Mouse (Mus musculus): ENCODE results near the gene Ldb1.

Gene Ldb1

DNA sequence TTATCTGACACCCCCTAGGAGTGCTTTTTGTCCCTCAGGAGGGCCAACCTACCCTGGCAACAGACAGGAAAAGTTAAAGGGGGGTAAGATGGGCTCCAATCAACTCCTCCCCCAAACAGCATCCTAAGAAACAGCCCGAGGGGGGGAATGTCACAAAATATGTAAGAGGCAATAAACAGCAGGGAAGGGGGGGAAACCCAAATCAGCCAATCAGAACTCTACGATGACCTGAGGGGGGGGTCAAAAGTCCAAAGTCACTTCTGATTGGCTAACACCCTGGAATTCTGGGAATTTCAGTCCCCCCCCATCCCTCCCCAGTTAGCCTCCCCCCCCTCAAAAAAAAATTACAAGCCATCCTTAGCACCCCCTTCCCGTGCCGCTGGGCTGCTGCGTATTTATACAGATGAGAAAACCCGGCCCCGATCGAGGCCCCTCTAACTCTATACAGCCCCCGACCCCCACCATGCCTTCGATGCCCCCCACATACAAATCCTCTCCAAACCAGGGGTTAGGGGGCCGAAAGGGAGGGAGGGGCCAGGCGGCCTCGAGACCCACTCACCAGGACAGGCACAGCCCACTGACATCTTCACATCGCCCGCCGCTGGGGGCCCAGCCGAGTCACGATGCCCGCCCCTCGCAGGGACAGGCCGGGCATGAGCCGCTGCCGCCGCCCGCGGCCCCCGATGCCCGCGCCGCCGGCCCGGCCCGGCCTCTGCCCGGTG, 582 bp downstream of the Ldb1 start, which contains the start of gene Pprc1:
Gene Pprc1 (plus strand): TSS at position 616 of the 722 bp plus-strand sequence.
- no peak for DNase-seq (ENCODE audit: low spot score in 2 of 2)

DNA sequence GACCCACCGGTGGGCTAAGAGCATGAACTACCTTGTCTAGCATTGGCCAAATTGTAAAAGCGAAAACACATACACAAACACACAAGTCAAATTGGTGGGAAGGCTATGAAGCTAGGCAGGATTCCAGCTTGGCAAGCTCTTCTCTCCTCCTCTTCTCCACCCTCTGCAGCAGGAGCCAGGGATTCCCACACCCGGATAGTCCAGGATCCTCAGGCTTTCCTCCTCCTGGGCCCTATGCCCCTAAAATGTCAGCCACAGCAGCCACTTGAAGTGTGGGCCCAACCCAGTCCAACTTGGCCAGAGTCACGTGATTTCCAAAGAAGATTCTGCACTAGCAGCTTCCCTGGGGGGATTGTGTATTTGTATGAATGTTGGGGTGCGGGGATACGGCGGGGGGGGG, 1.6 kb downstream of the Ldb1 start:
- DNase-seq (ENCODE audit: low spot score in 2 of 2): no peak

DNA sequence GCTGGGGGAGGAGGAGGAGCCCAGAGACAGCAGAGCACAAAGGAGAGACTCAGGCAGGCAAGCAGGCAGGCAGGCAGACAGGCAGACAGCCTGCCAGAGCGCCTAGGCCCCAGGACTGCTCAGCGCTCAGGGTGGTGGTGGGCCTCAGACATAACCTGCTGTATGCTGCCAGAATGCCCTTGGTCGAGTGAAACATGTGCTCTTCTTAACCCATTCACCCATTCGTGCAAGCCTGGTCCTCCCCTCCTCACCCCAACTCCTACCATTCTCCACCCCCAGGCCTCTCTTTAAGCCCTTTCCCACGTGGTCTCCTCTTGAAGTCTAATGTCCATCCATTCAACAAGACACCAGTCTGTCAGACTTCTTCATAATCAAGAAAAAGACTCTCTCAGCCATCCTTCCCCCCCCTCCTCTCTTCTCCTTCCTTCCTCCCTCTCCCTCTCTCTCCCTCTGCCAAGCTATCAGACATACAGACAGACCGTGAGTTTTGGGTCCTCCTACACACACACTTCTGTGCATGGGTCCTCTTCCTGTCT, 2.5 kb downstream of the Ldb1 start:
- no peak for DNase-seq (ENCODE audit: low spot score in 2 of 2)

DNA sequence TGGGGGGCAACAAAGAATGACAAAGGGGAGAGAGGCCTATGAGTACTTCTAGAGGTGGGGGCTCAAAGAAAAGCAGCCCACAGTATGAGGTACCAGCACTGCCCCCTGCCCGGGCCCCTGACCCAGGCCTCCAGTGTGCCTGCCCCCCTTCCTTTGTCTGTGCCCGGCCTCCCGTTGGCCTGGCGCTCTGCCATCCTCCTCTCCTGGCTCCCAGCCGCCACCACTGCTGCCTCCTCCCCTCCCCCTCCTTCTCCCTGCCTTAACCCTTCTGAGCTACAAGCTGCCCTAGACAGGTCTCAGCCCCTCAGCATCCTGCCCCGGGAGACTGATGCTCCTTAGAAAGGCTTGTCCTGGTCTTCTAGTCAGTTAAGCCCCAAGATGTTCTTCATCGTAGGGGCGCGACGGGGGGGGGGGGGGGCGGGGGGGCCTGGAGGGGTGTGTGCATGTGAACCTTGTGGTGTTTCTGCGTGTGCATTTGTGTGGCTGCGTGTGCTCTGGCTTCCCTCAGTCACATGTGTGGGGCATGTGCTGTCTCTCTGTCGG, 3.0 kb downstream of the Ldb1 start:
- DNase-seq (ENCODE audit: low spot score in 2 of 2): peak; percentile 70 to 71

DNA sequence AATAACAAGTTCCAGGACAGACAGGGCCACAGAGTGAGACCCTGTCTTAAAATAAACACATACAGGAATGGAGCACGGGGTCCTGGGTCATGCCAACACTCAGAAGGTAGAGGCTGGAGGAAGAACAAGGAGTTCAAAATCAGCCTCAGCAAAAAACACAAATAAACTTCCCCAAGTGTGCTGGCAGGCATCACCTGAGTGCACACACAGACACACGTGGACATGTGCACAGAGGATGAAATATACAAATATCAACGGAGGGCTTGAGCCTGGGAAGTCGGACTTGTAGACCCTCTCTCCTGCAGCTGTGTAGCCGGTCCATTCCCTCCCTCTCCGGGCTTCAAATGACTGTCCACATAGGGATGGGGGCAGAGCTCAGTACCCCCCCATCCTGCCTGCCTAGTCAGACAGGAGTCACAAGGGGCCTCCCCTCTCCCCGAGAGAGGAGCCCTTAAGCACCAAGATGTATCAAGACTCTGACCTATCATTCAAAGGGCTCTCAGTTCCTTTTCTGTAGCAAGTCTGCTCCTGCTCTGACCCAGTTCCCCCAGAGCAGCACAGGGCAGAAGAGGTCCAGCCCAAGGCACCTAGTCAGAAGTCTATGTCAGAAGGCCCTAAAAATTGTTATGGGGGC, 3.6 kb downstream of the Ldb1 start:
- DNase-seq (ENCODE audit: low spot score in 2 of 2): no peak

DNA sequence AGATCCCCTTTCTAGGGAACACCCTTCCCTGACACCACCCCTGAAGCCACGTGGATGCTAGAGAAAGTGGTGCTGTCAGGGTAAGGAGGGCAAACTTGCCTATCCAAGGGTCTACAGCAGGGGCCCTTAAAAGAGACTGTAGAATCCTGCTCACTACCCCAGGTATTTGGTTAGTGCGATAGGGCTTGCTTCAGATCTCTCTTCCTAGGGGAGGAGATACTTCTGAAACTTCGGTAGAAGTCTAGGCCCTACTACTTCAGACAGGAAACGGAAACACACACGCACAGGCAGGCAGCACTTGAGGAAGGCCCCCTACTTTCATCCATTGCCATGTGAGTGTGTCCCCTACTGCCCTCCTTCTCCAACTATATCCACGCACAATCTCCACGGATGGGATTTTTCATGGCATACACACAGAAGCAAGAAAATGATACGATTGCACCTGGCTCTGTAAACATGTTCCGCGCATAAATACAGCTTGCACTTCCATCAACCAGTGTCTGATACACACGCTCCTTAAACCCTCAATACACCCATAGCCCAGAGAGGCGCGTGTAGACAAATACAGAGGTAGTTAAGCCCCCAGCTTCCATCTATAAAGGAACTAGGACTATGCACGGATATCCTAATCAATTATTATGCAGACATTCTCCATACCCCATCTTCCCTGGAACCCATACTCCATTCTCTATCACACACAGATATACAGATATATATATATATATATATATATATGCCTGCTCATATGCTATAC, 4.7 kb downstream of the Ldb1 start:
- DNase-seq (ENCODE audit: low spot score in 2 of 2): no peak

DNA sequence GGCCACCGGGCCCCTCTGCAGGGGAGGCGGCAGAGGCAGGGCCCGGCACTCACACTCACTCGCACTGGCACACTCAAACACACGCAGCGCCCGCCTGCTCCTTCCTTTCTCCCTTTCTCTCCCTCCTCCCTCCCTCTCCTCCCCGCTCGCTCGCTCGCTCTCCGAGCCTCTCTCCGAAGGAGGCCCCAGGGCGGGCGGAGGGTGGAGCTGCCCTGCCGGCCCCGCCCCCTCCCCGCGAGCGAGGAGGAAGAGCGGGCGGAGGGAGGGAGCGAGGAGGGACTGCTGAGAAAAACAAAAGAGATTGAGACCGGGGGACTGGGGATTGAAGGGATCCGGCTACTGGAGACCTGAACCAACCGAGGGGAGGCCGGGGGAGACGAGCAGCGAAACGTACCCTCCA, 5.5 kb downstream of the Ldb1 start:
- peak; percentile 64 to 72 for DNase-seq (ENCODE audit: low spot score in 2 of 2)

DNA sequence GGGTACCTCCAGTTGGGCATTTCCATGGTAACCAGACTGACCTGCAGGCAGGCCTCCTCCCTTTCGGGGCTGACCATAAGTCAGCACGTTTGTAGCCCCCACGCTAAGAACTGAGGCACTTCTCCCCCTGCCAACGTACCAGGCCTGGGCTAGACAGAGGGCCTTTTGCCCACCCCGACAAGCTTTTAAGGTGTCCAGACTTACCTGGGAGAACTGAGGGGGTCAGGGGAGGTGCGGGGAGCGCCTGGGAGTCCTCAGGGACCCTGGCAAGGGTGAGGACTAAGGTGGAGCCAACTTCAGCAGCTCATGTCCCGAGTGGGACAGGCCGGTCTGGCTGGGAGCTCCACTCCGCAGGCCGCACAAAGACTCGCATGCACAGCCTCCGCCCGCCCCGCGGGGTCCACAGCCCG, 6.2 kb downstream of the Ldb1 start:
- no peak for DNase-seq (ENCODE audit: low spot score in 2 of 2)

DNA sequence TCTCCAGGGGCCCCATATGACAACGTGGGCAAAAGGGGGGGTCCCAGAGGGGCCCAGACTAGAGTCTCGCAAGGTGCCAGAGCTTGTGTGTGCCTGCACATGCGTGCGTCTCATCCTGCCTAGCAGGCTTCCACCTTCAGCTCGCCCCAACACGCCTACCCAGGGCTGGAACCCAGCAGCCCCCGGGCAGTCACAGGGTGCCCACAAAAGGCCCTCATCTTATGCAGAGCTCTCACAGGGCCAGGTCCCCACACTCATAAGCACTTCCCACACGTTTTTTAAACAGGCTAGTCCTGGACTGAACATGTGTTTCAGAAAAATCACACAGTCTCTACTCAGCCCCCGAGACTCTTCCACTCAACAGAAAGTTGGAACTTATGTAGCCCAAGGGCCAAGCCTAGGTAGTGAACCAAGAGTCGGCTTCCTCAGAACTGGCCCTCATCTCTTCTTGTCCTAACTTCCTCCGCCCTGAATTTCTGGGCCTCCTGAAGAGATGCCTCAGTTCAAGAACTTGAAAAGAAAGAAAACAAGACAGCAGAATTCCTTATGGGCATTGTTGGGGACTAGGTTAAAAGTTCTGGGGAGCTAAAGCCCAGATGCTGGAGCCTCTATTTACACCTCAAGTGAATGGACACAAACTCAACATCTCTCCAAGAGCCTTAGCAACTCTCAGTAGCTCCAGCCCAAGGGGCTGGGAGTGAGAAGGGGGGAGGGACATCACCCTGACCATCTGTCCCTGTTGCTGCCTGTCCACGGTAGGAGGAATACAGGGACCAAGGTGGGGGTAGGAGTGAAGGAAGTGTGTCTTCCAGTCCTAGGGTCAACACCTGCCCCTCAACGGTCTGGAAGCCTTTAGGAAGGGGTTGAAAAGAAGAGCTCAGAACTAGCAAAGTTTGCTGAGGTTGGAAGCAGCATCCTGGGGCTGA, 6.8 kb downstream of the Ldb1 start:
- no peak for DNase-seq (ENCODE audit: low spot score in 2 of 2)

DNA sequence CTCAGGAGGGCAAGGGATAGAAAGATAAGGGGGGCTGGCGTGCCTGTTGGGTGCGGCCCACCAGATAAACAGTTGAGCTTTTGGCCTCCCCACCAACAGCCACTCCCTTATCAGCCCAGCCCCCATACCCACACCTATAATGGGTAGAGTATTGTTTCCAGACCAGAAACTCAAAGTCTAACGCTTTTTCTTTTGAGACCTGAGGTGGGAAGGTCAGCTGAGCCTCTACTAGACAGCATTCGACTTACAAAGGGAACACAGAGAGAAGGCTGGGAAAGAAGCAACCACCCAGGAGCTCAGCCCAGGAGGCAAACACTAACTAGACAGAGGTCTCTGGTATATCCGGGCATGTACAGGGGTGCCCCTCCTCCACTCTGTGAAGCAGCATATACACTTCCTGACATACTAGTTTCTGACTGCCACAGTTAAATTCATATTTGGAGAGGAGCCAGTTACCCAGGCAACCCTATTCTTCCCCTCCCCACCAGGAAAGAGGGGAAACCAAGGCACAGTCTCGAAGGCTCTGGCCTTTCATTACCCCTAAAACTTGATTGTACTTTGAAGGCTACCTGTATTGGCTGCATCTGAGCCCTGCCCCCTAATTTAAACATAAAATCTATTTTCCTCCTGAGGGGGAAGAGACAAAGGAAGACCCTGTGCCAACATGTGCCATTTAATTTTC, 7.6 kb downstream of the Ldb1 start:
- no peak for DNase-seq (ENCODE audit: low spot score in 2 of 2)

DNA sequence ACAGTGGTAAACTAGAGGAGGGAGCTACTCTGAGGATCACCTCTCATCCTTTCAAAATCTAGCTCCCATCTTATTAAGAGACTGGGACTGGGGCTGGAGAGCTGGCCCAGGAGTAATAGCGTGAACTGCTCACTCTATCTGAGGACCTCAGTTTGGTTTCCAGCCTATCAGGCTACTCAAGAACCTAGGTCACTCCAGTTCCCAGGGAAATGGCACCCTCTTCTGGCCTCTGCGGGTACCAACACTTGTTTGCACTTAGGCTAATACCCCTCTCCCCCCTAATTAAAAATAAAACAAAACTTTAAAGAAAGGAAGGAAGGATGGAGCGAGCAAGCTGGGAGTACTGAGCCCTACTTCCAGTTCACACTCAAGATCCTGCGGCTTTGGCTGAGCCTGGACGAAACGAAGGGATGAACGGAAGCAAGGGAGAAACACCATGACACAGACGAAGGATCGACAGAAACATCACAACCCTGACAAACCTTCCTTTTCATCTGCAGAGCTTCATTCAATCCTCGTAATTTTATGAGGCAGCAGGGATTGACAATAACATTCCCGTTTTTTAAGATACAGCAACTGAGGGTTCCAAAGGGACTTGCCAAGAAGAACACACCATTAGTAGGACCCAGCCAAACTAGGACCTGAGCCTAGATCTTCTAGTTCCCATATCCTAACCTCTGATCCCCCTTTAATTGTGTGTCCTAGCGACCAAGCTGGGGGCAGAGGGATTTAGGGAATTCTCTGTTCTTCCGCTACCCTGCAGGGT, 8.4 kb downstream of the Ldb1 start:
- no peak for DNase-seq (ENCODE audit: low spot score in 2 of 2)

DNA sequence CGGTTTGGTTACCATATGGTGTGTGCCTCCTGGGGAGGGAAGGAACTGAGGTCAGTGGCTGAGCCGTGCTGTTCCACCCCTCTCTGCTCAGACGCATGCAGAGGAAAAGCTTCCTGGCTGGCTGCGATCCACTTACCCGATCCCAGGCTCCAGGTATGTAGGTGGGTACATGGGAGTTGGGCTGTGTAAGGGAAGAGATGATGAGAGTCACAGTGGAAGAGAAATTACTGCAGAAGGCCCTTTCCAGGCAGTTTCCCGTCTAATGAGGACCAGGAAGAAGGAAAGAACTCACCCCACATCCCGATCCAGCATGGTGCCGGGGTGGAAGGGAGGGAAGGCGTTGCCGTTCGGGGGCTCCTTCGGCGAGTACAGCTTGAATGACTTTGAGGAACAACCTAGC, 9.0 kb downstream of the Ldb1 start:
- DNase-seq (ENCODE audit: low spot score in 2 of 2): no peak

DNA sequence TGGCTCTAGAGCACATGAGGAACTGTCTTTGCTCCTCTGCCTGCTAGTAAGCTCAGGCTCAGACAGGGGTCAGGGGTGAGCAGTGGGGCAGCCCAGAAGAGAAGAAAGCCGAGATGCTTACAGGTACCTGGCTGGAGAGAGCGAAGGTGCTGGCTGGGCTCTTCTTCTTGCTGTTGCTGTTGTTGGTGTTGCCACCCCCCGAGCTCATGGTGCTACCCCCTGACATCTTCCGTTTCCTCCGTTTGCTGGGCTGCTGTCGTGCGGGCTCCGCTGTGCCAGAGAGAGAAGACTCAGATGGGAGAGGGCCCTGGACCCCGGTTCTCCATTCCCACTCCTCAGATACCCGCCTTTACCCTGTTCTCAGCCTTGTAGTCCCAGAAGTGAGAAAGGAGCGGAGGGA, 11.1 kb downstream of the Ldb1 start:
- DNase-seq (ENCODE audit: low spot score in 2 of 2): no peak

DNA sequence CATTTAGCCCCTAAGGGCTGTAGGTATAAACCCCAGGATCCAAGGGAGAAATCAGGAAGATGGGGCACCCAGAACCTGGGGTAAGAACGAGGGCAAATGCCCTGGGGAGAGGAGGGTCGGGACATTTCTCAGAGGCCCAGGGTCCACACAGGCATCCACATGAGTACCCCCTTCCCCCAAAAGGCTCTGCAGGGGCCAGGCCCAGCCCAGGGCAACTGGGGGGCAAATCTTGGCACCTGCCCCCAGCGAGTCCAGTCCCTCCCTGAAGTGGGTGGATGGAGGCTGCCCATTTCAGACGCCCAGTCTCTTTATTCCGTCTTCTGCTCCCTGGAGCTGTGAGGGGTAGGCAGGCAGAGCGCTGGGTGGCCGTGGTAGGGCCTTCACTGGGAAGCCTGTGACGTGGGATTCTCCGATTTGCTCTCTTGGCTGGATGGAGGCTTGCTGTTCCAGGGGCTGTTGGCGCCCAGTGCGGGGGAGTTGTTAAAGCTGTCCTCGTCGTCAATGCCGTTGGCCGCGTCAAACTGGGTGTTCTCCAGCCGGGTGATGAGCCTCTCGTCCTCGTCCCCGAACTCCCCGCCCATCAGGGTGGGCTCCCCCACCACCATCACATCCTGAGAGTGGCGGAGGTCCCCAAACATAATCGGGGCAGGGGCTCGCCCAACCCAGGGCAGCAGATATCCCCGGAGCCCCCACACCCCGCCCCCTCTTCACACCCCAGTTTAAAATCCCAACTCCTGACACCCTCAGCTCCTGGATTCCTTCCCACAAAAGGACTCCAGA, 12.1 kb downstream of the Ldb1 start:
- no peak for DNase-seq (ENCODE audit: low spot score in 2 of 2)

DNA sequence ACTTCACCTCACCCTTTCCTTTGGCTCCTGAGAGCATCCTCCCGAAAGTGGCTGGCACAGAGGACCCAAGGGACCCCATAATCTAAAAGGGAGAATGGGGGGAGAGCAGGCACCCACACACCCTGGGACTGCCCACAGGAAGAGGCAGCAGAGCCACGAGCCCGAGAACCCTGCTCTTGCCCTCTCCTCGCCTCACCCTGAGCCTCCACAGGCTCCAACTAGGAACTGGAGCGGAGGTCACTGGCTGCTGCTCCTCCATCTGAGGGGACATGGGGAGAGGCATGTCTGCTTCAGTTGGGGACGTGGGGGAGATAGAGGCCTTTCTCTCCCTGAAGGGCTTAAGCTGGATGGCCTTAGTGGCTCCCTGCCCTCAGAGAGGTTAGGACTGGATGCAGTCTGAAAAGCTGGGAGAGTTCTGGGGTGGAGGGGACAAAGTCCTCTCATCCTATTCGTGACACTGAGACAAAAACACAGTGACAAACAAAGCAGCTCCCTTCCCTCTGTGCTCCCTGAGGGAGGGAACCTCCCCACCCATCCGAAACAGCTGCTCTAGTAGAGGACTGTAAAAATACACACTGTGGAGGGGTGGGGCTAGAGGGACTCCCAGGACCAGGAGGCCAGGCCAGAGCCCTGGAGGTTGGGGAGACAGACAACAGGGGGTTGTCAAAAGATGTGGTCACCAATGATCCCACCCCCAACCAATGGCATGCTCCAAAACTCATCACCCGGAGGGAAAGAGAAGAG, 13.2 kb downstream of the Ldb1 start:
- no peak for DNase-seq (ENCODE audit: low spot score in 2 of 2)

DNA sequence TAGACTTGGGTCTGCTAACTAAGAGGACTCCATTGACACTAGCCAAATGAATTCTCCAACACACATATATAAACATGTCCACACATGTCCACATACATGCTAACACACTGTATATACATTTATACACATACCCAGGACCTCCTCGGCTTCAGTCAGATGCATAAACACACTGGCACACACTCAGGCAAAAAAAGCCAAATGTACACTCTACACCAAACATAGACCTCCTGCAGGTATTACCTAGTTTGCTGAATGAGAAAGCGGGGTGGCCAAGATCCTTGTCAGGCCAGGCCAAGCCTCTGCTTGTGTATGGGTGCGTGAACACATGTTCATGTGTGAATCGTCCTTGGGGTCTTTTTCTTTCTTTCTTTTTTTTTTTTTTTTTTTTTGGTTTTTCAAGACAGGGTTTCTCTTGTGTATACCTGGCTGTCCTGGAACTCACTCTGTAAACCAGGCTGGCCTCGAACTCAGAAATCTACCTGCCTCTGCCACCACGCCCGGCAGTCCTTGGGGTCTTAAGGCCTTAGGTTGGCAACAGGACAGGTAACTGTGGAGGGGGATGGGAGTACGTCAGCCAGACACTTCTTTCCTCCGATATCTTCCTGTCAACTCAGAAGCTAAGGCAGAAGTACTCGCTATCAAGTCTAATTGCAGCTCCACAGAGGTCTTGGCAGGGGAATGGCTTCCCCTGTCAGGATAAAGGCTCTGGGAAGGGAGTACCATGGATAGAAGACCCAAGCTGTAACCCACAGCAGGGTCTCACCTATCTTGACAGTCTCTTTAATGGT, 14.6 kb downstream of the Ldb1 start:
- DNase-seq (ENCODE audit: low spot score in 2 of 2): no peak

DNA sequence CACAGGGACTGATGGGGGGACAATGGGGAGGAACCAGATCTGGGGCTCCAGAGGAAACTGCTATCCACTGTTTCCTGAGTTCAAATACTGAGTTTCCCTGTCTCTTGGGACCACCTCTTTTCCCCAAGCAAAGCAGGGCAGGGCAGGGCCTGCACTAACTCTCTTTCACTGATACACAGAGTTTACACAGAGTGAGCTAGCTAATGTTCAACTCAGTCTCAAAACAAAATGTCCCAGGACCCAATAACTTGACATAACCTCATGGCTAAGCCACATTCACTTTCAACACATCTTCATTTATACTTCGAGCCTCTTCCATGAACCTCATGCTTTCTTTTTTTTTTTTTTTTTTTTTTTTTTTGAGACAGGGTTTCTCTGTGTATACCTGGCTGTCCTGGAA, 15.4 kb downstream of the Ldb1 start:
- no peak for DNase-seq (ENCODE audit: low spot score in 2 of 2)
